Mouse (Mus musculus) spleen, embryonic (tissue): ENCODE data around the gene Fbxl20.

Source experiments
- CTCF ChIA-PET: fragments of 350-600 bp; sonication (Branson Sonifier 250); formaldehyde crosslinking; loops from one replicate; lab custom pipeline; 2022; lab: Charles Lee

Fbxl20 gene

GRCm38 (mm10) chr11:98050940-98051339, 99.3 kb downstream of the Fbxl20 start:
- CTCF ChIA-PET = interaction anchor here (0.6 kb wide), 1 partner anchor 59 kb away, joined by 5 read pairs; no protein-coding TSS in a partner anchor

DNA sequence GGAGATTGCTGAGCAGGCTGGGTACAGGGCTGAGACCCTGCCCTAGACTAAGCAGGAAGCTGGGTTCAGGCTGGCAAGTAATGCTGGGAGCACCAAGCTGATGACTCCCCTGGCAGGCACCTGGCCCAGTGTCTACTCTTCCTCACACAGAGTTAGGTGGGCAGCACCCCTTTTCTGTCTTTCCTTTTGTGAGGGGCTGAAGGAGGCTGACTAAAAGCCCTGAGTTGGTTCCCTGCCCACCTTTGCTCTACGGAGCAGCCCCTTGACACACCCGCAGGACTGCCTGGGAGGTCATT, 99.7 kb downstream of the Fbxl20 start:
- CTCF ChIA-PET = interaction anchor here (1.2 kb wide), 1 partner anchor 28 kb away, joined by 4 read pairs; no protein-coding TSS in a partner anchor

GRCm38 (mm10) chr11:98049672-98050519, 100.3 kb downstream of the Fbxl20 start:
- CTCF ChIA-PET = interaction anchor here (1.2 kb wide), 1 partner anchor 28 kb away, joined by 4 read pairs; no protein-coding TSS in a partner anchor

- CTCF ChIA-PET = interaction anchor here (0.6 kb wide), 1 partner anchor 170 kb away, joined by 5 read pairs; no protein-coding TSS in a partner anchor
Observed at GRCm38 (mm10) chr11:98047745-98048144, 102.5 kb downstream of the Fbxl20 start.

DNA sequence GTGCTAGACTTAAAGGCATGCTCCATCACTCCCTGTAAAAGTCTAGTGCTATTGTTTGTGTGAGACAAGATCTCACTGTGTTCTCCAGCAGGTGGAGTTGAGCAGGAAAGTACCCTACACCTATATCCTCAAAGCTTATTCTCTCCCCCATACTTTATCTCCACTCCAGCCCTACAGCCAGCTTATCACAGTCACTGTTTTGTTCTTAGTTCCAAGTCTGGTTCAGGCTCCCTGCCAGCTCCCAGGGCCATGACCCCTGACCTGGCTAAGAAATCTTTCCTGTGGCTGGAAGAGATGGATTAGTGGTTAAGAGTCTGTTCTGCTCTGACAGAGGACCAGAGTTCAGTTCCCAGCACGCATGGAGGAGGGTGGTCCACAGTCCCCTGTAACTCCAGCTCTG, 103.7 kb downstream of the Fbxl20 start:
- CTCF ChIA-PET = no interaction called here

DNA sequence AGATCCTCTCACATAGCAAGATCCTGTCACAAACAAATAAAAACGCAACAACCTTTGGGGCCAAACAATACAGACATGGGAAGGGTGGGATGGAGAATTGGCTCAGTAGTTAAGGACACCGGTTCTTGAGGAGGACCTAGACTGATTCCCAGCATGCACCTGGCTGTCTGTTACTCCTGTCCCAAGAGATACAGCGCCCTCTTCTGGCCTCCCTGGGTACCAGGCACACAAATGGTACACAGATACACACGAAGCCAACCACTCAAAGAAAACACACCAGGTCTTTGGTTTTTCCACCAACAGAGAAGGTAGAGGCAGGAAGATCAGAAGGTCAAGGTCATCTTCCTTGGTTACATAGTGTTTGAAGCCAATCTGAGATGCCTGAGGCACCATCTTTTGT, 104.6 kb downstream of the Fbxl20 start:
- CTCF ChIA-PET = no interaction called here

GRCm38 (mm10) chr11:98044074-98044473, 106.1 kb downstream of the Fbxl20 start:
- CTCF ChIA-PET = no interaction called here

- CTCF ChIA-PET = interaction anchor here (0.7 kb wide), 1 partner anchor 144 kb away, joined by 17 read pairs; no protein-coding TSS in a partner anchor
Observed at GRCm38 (mm10) chr11:98042741-98043140, 107.5 kb downstream of the Fbxl20 start.

GRCm38 (mm10) chr11:98040975-98041374, 109.2 kb downstream of the Fbxl20 start:
- CTCF ChIA-PET = no interaction called here

DNA sequence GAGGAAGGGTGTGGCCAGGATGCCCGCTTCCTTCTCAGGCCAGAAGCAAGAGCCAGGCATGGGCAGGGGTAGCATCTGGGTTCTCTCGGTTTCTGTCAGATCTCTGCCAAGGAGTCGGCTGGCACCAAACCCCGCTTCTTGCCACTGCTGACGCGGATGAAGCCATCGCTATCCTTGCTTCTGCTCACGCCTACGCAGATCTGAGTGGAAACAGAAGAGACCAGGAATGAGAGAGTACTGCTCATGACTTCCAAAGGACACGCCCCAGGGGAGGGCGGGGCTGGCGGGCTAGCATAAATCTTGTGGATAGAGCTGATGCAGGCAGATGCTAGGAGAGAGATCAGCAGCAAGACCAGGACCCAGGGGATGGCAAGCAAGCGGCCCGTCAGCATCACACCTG, 112.3 kb downstream of the Fbxl20 start:
- CTCF ChIA-PET = no interaction called here

- CTCF ChIA-PET = no interaction called here
Observed at GRCm38 (mm10) chr11:98035977-98036377, 114.2 kb downstream of the Fbxl20 start.

GRCm38 (mm10) chr11:98034840-98035239, 115.4 kb downstream of the Fbxl20 start:
- CTCF ChIA-PET = interaction anchor here (0.8 kb wide), 1 partner anchor 42 kb away, joined by 3 read pairs; no protein-coding TSS in a partner anchor

- CTCF ChIA-PET = interaction anchor here (0.6 kb wide), 1 partner anchor 9 kb away, joined by 5 read pairs; no protein-coding TSS in a partner anchor
Observed at GRCm38 (mm10) chr11:98034061-98034460, 116.1 kb downstream of the Fbxl20 start.
